Mouse (Mus musculus): Measurements from ENCODE around the gene Adap2. TPM values are rescaled to one million over a fixed set of nuclear protein-coding genes. Genes with fewer than 3 reads are reported as not detected.

The Adap2 gene
- polyA plus RNA-seq, 1 experiment from 2014 or later = 0.60 TPM

- no peak for DNase-seq (ENCODE audit: low spot score)
- H3K4me2 ChIP-seq (ENCODE audit: low read depth, low read length) = no peak overlapping the region
- no peaks in the 10 kb centered on the region for H3K4me1 ChIP-seq (ENCODE audit: control insufficient read depth, insufficient read depth, low read length)
- no peak for ATAC-seq (replicated peaks; ENCODE audit: insufficient number of reproducible peaks, low FRiP score, low TSS enrichment, low read depth)
- no peaks in the 10 kb centered on the region for H3K27me3 ChIP-seq (ENCODE audit: control insufficient read depth, insufficient read depth, low read length)
- no peaks in the 10 kb centered on the region for H3K9me3 ChIP-seq (replicated peaks; ENCODE audit: control insufficient read depth, low read length)
- no peaks in the 10 kb centered on the region for H3K36me3 ChIP-seq (replicated peaks; ENCODE audit: control insufficient read depth, insufficient read depth, low read depth, low read length)
- no peak overlapping the region for H3K9ac ChIP-seq (replicated peaks; ENCODE audit: low read length)
- H3K4me3 ChIP-seq (ENCODE audit: low read depth, low read length) = no peak overlapping the region
- WGBS = 60% methylated on average over 7 of the region's 7 CpGs
- H3K27ac ChIP-seq (replicated peaks; ENCODE audit: low read depth, low read length) = no peak overlapping the region
Measured at GRCm38 (mm10) chr11:80163362-80164116, 9.6 kb downstream of the Adap2 start.

GRCm38 (mm10) chr11:80164224-80164623 is 10.3 kb downstream of the Adap2 start:
- 51% methylated on average over 2 of the region's 2 CpGs for WGBS
- H3K27me3 ChIP-seq (ENCODE audit: control insufficient read depth, insufficient read depth, low read length) = no peaks in the 10 kb centered on the region
- no peaks in the 10 kb centered on the region for H3K9me3 ChIP-seq (replicated peaks; ENCODE audit: control insufficient read depth, low read length)
- DNase-seq (ENCODE audit: low spot score) (no peak), ATAC-seq (replicated peaks; ENCODE audit: insufficient number of reproducible peaks, low FRiP score, low TSS enrichment, low read depth) (no peak)
- no peak overlapping the region for H3K9ac ChIP-seq (replicated peaks; ENCODE audit: low read length)
- H3K4me2 ChIP-seq (ENCODE audit: low read depth, low read length) = no peak overlapping the region
- H3K4me3 ChIP-seq (ENCODE audit: low read depth, low read length) = no peak overlapping the region
- no peaks in the 10 kb centered on the region for H3K4me1 ChIP-seq (ENCODE audit: control insufficient read depth, insufficient read depth, low read length)
- H3K36me3 ChIP-seq (replicated peaks; ENCODE audit: control insufficient read depth, insufficient read depth, low read depth, low read length) = no peaks in the 10 kb centered on the region
- H3K27ac ChIP-seq (replicated peaks; ENCODE audit: low read depth, low read length) = no peak overlapping the region

- WGBS = 93% methylated on average over 9 of the region's 9 CpGs
- Histone ChIP-seq H3K36me3 (replicated peaks; ENCODE audit: control insufficient read depth, insufficient read depth, low read depth, low read length) (no peaks in the 10 kb centered on the region), H3K4me3 (ENCODE audit: low read depth, low read length) (no peak overlapping the region), H3K27ac (replicated peaks; ENCODE audit: low read depth, low read length) (no peak overlapping the region), H3K27me3 (ENCODE audit: control insufficient read depth, insufficient read depth, low read length) (no peaks in the 10 kb centered on the region), H3K4me2 (ENCODE audit: low read depth, low read length) (no peak overlapping the region), H3K9me3 (replicated peaks; ENCODE audit: control insufficient read depth, low read length) (no peaks in the 10 kb centered on the region), H3K4me1 (ENCODE audit: control insufficient read depth, insufficient read depth, low read length) (no peaks in the 10 kb centered on the region), H3K9ac (replicated peaks; ENCODE audit: low read length) (no peak overlapping the region)
- no peak for ATAC-seq (replicated peaks; ENCODE audit: insufficient number of reproducible peaks, low FRiP score, low TSS enrichment, low read depth)
- no peak for DNase-seq (ENCODE audit: low spot score)
Measured at GRCm38 (mm10) chr11:80168121-80168520, 14.2 kb downstream of the Adap2 start.

GRCm38 (mm10) chr11:80168611-80169249 is 14.8 kb downstream of the Adap2 start:
- ATAC-seq (replicated peaks; ENCODE audit: insufficient number of reproducible peaks, low FRiP score, low TSS enrichment, low read depth) (no peak), DNase-seq (ENCODE audit: low spot score) (no peak)
- H3K4me3 ChIP-seq (ENCODE audit: low read depth, low read length) = no peak overlapping the region
- no peak overlapping the region for H3K27ac ChIP-seq (replicated peaks; ENCODE audit: low read depth, low read length)
- no peaks in the 10 kb centered on the region for H3K4me1 ChIP-seq (ENCODE audit: control insufficient read depth, insufficient read depth, low read length)
- 74% methylated on average over 4 of the region's 4 CpGs for WGBS
- no peaks in the 10 kb centered on the region for H3K9me3 ChIP-seq (replicated peaks; ENCODE audit: control insufficient read depth, low read length)
- no peak overlapping the region for H3K9ac ChIP-seq (replicated peaks; ENCODE audit: low read length)
- no peaks in the 10 kb centered on the region for H3K36me3 ChIP-seq (replicated peaks; ENCODE audit: control insufficient read depth, insufficient read depth, low read depth, low read length)
- H3K27me3 ChIP-seq (ENCODE audit: control insufficient read depth, insufficient read depth, low read length) = no peaks in the 10 kb centered on the region
- H3K4me2 ChIP-seq (ENCODE audit: low read depth, low read length) = no peak overlapping the region

GRCm38 (mm10) chr11:80169629-80170028 is 15.7 kb downstream of the Adap2 start:
- H3K27ac ChIP-seq (replicated peaks; ENCODE audit: low read depth, low read length) = no peak overlapping the region
- H3K9ac ChIP-seq (replicated peaks; ENCODE audit: low read length) = no peak overlapping the region
- WGBS = 81% methylated on average over 3 of the region's 3 CpGs
- no peaks in the 10 kb centered on the region for H3K9me3 ChIP-seq (replicated peaks; ENCODE audit: control insufficient read depth, low read length)
- no peaks in the 10 kb centered on the region for H3K36me3 ChIP-seq (replicated peaks; ENCODE audit: control insufficient read depth, insufficient read depth, low read depth, low read length)
- no peaks in the 10 kb centered on the region for H3K4me1 ChIP-seq (ENCODE audit: control insufficient read depth, insufficient read depth, low read length)
- ATAC-seq (replicated peaks; ENCODE audit: insufficient number of reproducible peaks, low FRiP score, low TSS enrichment, low read depth) (no peak), DNase-seq (ENCODE audit: low spot score) (no peak)
- H3K4me3 ChIP-seq (ENCODE audit: low read depth, low read length) = no peak overlapping the region
- no peak overlapping the region for H3K4me2 ChIP-seq (ENCODE audit: low read depth, low read length)
- H3K27me3 ChIP-seq (ENCODE audit: control insufficient read depth, insufficient read depth, low read length) = no peaks in the 10 kb centered on the region

GRCm38 (mm10) chr11:80170351-80170750 is 16.4 kb downstream of the Adap2 start:
- Histone ChIP-seq H3K4me3 (ENCODE audit: low read depth, low read length) (no peak overlapping the region), H3K4me1 (ENCODE audit: control insufficient read depth, insufficient read depth, low read length) (no peaks in the 10 kb centered on the region), H3K9ac (replicated peaks; ENCODE audit: low read length) (no peak overlapping the region), H3K4me2 (ENCODE audit: low read depth, low read length) (no peak overlapping the region), H3K36me3 (replicated peaks; ENCODE audit: control insufficient read depth, insufficient read depth, low read depth, low read length) (no peaks in the 10 kb centered on the region), H3K9me3 (replicated peaks; ENCODE audit: control insufficient read depth, low read length) (no peaks in the 10 kb centered on the region), H3K27ac (replicated peaks; ENCODE audit: low read depth, low read length) (no peak overlapping the region), H3K27me3 (ENCODE audit: control insufficient read depth, insufficient read depth, low read length) (no peaks in the 10 kb centered on the region)
- 72% methylated on average over 5 of the region's 5 CpGs for WGBS
- ATAC-seq (replicated peaks; ENCODE audit: insufficient number of reproducible peaks, low FRiP score, low TSS enrichment, low read depth) (no peak), DNase-seq (ENCODE audit: low spot score) (no peak)

- WGBS = 74% methylated on average over 4 of the region's 4 CpGs
- Histone ChIP-seq H3K9ac (replicated peaks; ENCODE audit: low read length) (no peak overlapping the region), H3K4me1 (ENCODE audit: control insufficient read depth, insufficient read depth, low read length) (no peaks in the 10 kb centered on the region), H3K36me3 (replicated peaks; ENCODE audit: control insufficient read depth, insufficient read depth, low read depth, low read length) (no peaks in the 10 kb centered on the region), H3K27me3 (ENCODE audit: control insufficient read depth, insufficient read depth, low read length) (no peaks in the 10 kb centered on the region), H3K4me2 (ENCODE audit: low read depth, low read length) (no peak overlapping the region), H3K27ac (replicated peaks; ENCODE audit: low read depth, low read length) (no peak overlapping the region), H3K9me3 (replicated peaks; ENCODE audit: control insufficient read depth, low read length) (no peaks in the 10 kb centered on the region), H3K4me3 (ENCODE audit: low read depth, low read length) (no peak overlapping the region)
- ATAC-seq (replicated peaks; ENCODE audit: insufficient number of reproducible peaks, low FRiP score, low TSS enrichment, low read depth) (no peak), DNase-seq (ENCODE audit: low spot score) (no peak)
Measured at GRCm38 (mm10) chr11:80171884-80172283, 18.0 kb downstream of the Adap2 start.

GRCm38 (mm10) chr11:80173963-80174670 is 20.2 kb downstream of the Adap2 start:
- WGBS = 83% methylated on average over 11 of the region's 11 CpGs

More at GRCm38 (mm10) chr11:80173963-80174670, 20.2 kb downstream of the Adap2 start:
- no peak for DNase-seq (ENCODE audit: low spot score)
- no peaks in the 10 kb centered on the region for H3K9me3 ChIP-seq (replicated peaks; ENCODE audit: control insufficient read depth, low read length)
- H3K4me1 ChIP-seq (ENCODE audit: control insufficient read depth, insufficient read depth, low read length) = no peaks in the 10 kb centered on the region
- no peak for ATAC-seq (replicated peaks; ENCODE audit: insufficient number of reproducible peaks, low FRiP score, low TSS enrichment, low read depth)
- H3K4me2 ChIP-seq (ENCODE audit: low read depth, low read length) = no peak overlapping the region
- no peaks in the 10 kb centered on the region for H3K27me3 ChIP-seq (ENCODE audit: control insufficient read depth, insufficient read depth, low read length)
- H3K9ac ChIP-seq (replicated peaks; ENCODE audit: low read length) = no peak overlapping the region
- no peak overlapping the region for H3K27ac ChIP-seq (replicated peaks; ENCODE audit: low read depth, low read length)
- no peaks in the 10 kb centered on the region for H3K36me3 ChIP-seq (replicated peaks; ENCODE audit: control insufficient read depth, insufficient read depth, low read depth, low read length)
- H3K4me3 ChIP-seq (ENCODE audit: low read depth, low read length) = no peak overlapping the region

Data from embryonic facial prominence, embryonic 11.5 days (tissue).